Mouse (Mus musculus) kidney, adult 2 months (tissue): ENCODE measurements around the gene Ctla4.

Experiments
- CTCF ChIP-seq: fragments of 200-500 bp; conservative IDR thresholded peaks from 2 replicates; pipeline ENCODE4 v1.5.1; 2011; ENCODE audit warnings: low read depth, mild to moderate bottlenecking, control low read depth, low read length, moderate library complexity, mixed read lengths; ENCODE audit not compliant: insufficient read depth, insufficient read length
- POLR2A ChIP-seq: fragments of 200-500 bp; IDR thresholded peaks from one replicate; pipeline ENCODE4 v1.6.1; 2011; ENCODE audit warnings: low read depth, low read length, control low read depth

- TF ChIP-seq CTCF = no peak
- TF ChIP-seq POLR2A = no peak
Observed at GRCm38 (mm10) chr1:60849112-60849511, 37.7 kb upstream of the Ctla4 start.
